Mouse (Mus musculus) liver, adult 2 months (tissue): ENCODE results near the gene Acap1.

ENCODE experiments used
- CTCF ChIP-seq: fragments of 200-500 bp; IDR thresholded peaks from 2 replicates; pipeline ENCODE4 v1.5.1; 2011; ENCODE audit warnings: low read depth, low read length, control low read depth
- POLR2A ChIP-seq: fragments of 200-500 bp; IDR thresholded peaks from 2 replicates; pipeline ENCODE4 v1.6.1; 2011; ENCODE audit warnings: low read length, control low read depth; ENCODE audit not compliant: insufficient read depth; ENCODE audit errors: extremely low read depth

- TF ChIP-seq POLR2A (no peak), CTCF (no peak)
Observed at GRCm38 (mm10) chr11:69918118-69918517, 22.8 kb upstream of the Acap1 start.
